ENCODE assay signal across 15 mouse cellular contexts in genomic region chr10:62511528-62511927, GRCm38 (mm10).
"Had no signal": no experiment of that assay in that cellular context is flagged by ENCODE, and none has a peak within 500 bp of the region (broad histone marks: within the 10 kb centered on the region; RNA-seq: fewer than 3 reads in every experiment).

No protein-coding gene starts in this region.

- H3K9ac ChIP-seq: kidney, embryonic 15.5 days; liver, embryonic 13.5 days; lung, embryonic 14.5 days; midbrain, embryonic 12.5 days; neural tube, embryonic 15.5 days; stomach, embryonic 15.5 days had no signal

- H3K9me3 ChIP-seq: kidney, embryonic 15.5 days; limb, embryonic 10.5 days; liver, embryonic 13.5 days; midbrain, embryonic 12.5 days; neural tube, embryonic 15.5 days; stomach, embryonic 15.5 days had no signal

- H3K4me2 ChIP-seq: kidney, embryonic 15.5 days; liver, embryonic 13.5 days; lung, embryonic 14.5 days; midbrain, embryonic 12.5 days; neural tube, embryonic 15.5 days; stomach, embryonic 15.5 days had no signal

- H3K36me3 ChIP-seq: kidney, embryonic 15.5 days; limb, embryonic 10.5 days; liver, embryonic 13.5 days; midbrain, embryonic 12.5 days; neural tube, embryonic 15.5 days; stomach, embryonic 15.5 days had no signal

- DNase-seq: kidney, adult 2 months; kidney, postnatal 14 days; liver, embryonic 13.5 days; lung, embryonic 14.5 days; lung, postnatal 10 days; lung, postnatal 4 days; thymus, postnatal 4 days had no signal

- H3K27me3 ChIP-seq: stomach, embryonic 15.5 days had no signal

- H3K27ac ChIP-seq: kidney, embryonic 15.5 days; left cerebral cortex, adult 2 months; limb, embryonic 10.5 days; liver, embryonic 13.5 days; midbrain, embryonic 12.5 days; neural tube, embryonic 15.5 days; stomach, embryonic 15.5 days had no signal

- H3K4me3 ChIP-seq: kidney, embryonic 15.5 days; left cerebral cortex, adult 2 months; limb, embryonic 10.5 days; liver, embryonic 13.5 days; midbrain, embryonic 12.5 days; myocyte; neural tube, embryonic 15.5 days; stomach, embryonic 15.5 days had no signal

- ATAC-seq: intestine, embryonic 16.5 days had no signal
